Mouse (Mus musculus) stomach, postnatal 0 days (tissue): Measurements from ENCODE around the gene Ryr2.
"Not testable (repeated sequence)": the region's sequence is repeated elsewhere in the genome, so short reads cannot be mapped to it uniquely, and the experiment has no call there.

ENCODE experiments used
- CTCF ChIP-seq: IDR thresholded peaks from 2 replicates; pipeline ENCODE4 v1.5.1; 2016; ENCODE audit warnings: antibody characterized with exemption, low read depth, mild to moderate bottlenecking, moderate library complexity
- EP300 ChIP-seq: optimal IDR thresholded peaks from 2 replicates; pipeline ENCODE3; 2016; ENCODE audit warnings: antibody characterized with exemption

- not testable (repeated sequence) for TF ChIP-seq CTCF, EP300
Observed at GRCm38 (mm10) chr13:11549136-11549535, 557.6 kb downstream of the Ryr2 start.
